Mouse (Mus musculus) megakaryocyte, embryonic 14.5 days (primary cell): ENCODE data around the gene Wwp2.

Experiments used
- FLI1 ChIP-seq: IDR thresholded peaks from 2 replicates; pipeline ENCODE4 v1.6.1; 2012; ENCODE audit warnings: low read length, inconsistent platforms, mixed read lengths
- GATA1 ChIP-seq: IDR thresholded peaks from 3 replicates; pipeline ENCODE4 v1.6.1; 2012; ENCODE audit warnings: mixed read lengths, low read length, inconsistent platforms, borderline replicate concordance

DNA sequence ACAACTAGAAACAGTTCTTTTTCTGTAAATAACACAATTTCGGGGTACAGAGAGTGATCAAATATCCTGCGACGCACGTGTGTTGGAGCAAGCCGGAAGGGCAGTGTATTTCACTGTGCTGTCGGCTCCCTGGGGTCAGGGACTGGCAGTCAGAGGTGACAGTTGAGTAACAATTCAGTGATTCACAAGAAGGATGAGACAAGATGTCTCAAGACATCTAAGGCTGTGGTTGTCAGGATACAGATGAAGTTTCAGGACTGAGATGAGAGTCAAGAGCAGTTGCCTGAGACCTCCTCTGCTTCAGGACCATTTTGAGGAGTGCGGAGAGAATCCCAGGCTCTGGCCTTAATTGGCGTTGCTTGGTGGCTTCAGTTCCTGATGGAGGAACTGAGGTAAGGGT is 66.2 kb downstream of the Wwp2 start:
- TF ChIP-seq GATA1 (no peak), FLI1 (no peak)
